Mouse (Mus musculus) megakaryocyte, embryonic 14.5 days (primary cell): ENCODE results near the gene Pacsin2. TPM values are rescaled to one million over a fixed set of nuclear protein-coding genes. Genes with fewer than 3 reads are reported as not detected.
"Not testable (repeated sequence)": the region's sequence is repeated elsewhere in the genome, so short reads cannot be mapped to it uniquely, and the experiment has no call there.

ENCODE experiments used
- H3K27me3 ChIP-seq: replicated peaks from 2 replicates; pipeline ENCODE3; 2012; ENCODE audit warnings: inconsistent platforms
- H3K36me3 ChIP-seq: replicated peaks from 2 replicates; pipeline ENCODE3; 2012; ENCODE audit warnings: low read length, inconsistent platforms, mixed read lengths
- H3K4me1 ChIP-seq: 2 replicates; pipeline ENCODE4 v1.6.1; 2012; ENCODE audit warnings: inconsistent platforms
- H3K4me3 ChIP-seq: replicated peaks from 2 replicates; pipeline ENCODE3; 2012; ENCODE audit warnings: moderate library complexity, mild to moderate bottlenecking, inconsistent platforms
- H3K9me3 ChIP-seq: 2 replicates; pipeline ENCODE4 v1.6.1; 2012; ENCODE audit warnings: inconsistent platforms
- FLI1 ChIP-seq: IDR thresholded peaks from 2 replicates; pipeline ENCODE4 v1.6.1; 2012; ENCODE audit warnings: low read length, inconsistent platforms, mixed read lengths
- GATA1 ChIP-seq: IDR thresholded peaks from 3 replicates; pipeline ENCODE4 v1.6.1; 2012; ENCODE audit warnings: mixed read lengths, low read length, inconsistent platforms, borderline replicate concordance
- polyA plus RNA-seq: library from polyadenylated mRNA; stranded (reverse); fragments of >175 nt; gene quantifications from 2 replicates; pipeline ENCODE4 v1.2.3, GENCODE M21; 2012; ENCODE audit warnings: low replicate concordance; ENCODE audit not compliant: insufficient read depth

Pacsin2 gene
- 39.9 and 82.1 TPM in 2 replicates for polyA plus RNA-seq

- TF ChIP-seq GATA1 (no peak), FLI1 (no peak)
- H3K27me3 ChIP-seq = peaks cover 4% of the 10 kb centered on the region
- H3K4me3 ChIP-seq = peak within 1 kb of the TSS; percentile 93
- H3K9me3 ChIP-seq = no peaks in the 10 kb centered on the region
- H3K4me1 ChIP-seq = peaks cover 51% of the 10 kb centered on the region
- H3K36me3 ChIP-seq = peaks cover 13% of the 10 kb centered on the region
These were observed at the start of gene Pacsin2 for GRCm38 (mm10) chr15:83464083-83464904. Pacsin2 (minus strand) TSS chr15:83464606.

- H3K4me1 ChIP-seq = peaks cover 34% of the 10 kb centered on the region
- H3K27me3 ChIP-seq = peaks cover 14% of the 10 kb centered on the region
- no peak for TF ChIP-seq GATA1
- no peak for TF ChIP-seq FLI1
- peaks cover 12% of the 10 kb centered on the region for H3K9me3 ChIP-seq
- H3K36me3 ChIP-seq = no peaks in the 10 kb centered on the region
- peak overlapping the region; percentile 10 for H3K4me3 ChIP-seq
These were observed 48.3 kb upstream of the Pacsin2 start for GRCm38 (mm10) chr15:83512489-83513281.

GRCm38 (mm10) chr15:83510805-83511405 is 46.5 kb upstream of the Pacsin2 start, which contains the start of gene Ttll1:
Ttll1 (minus strand) TSS chr15:83510893.
- no peak for TF ChIP-seq GATA1
- TF ChIP-seq FLI1 = no peak
- Histone ChIP-seq H3K4me3 (peak within 1 kb of the TSS; percentile 92), H3K9me3 (0 out of 2 replicates have a peak, but pooled peaks cover 3% of the 10 kb centered on the region), H3K36me3 (no peaks in the 10 kb centered on the region), H3K27me3 (peaks cover 15% of the 10 kb centered on the region), H3K4me1 (peaks cover 41% of the 10 kb centered on the region)

- peaks cover 41% of the 10 kb centered on the region for H3K4me1 ChIP-seq
- peak overlapping the region; percentile 92 for H3K4me3 ChIP-seq
- 0 out of 2 replicates have a peak, but pooled peaks cover 3% of the 10 kb centered on the region for H3K9me3 ChIP-seq
- H3K27me3 ChIP-seq = peaks cover 13% of the 10 kb centered on the region
- TF ChIP-seq GATA1 (no peak), FLI1 (no peak)
- H3K36me3 ChIP-seq = peaks cover 2% of the 10 kb centered on the region
These were observed 45.8 kb upstream of the Pacsin2 start for GRCm38 (mm10) chr15:83509950-83510804.

- not testable (repeated sequence) for H3K27me3 ChIP-seq, H3K4me3 ChIP-seq
- H3K9me3 ChIP-seq = peaks cover 13% of the 10 kb centered on the region
- peaks cover 57% of the 10 kb centered on the region for H3K36me3 ChIP-seq
- H3K4me1 ChIP-seq = peaks cover 15% of the 10 kb centered on the region
These were observed 37.1 kb upstream of the Pacsin2 start for GRCm38 (mm10) chr15:83501483-83501882.

- Histone ChIP-seq H3K9me3 (peaks cover 10% of the 10 kb centered on the region), H3K4me3 (no peak overlapping the region), H3K4me1 (peaks cover 22% of the 10 kb centered on the region), H3K36me3 (peaks cover 67% of the 10 kb centered on the region), H3K27me3 (peaks cover 6% of the 10 kb centered on the region)
- no peak for TF ChIP-seq FLI1
- no peak for TF ChIP-seq GATA1
These were observed 35.9 kb upstream of the Pacsin2 start for GRCm38 (mm10) chr15:83500352-83500751.

GRCm38 (mm10) chr15:83499211-83499755 is 34.9 kb upstream of the Pacsin2 start:
- Histone ChIP-seq H3K4me3 (no peak overlapping the region), H3K36me3 (peaks cover 69% of the 10 kb centered on the region), H3K9me3 (peaks cover 10% of the 10 kb centered on the region), H3K4me1 (peaks cover 33% of the 10 kb centered on the region), H3K27me3 (peaks cover 6% of the 10 kb centered on the region)
- TF ChIP-seq FLI1 (no peak), GATA1 (no peak)

- Histone ChIP-seq H3K4me3 (no peak overlapping the region), H3K36me3 (peaks cover 74% of the 10 kb centered on the region), H3K4me1 (peaks cover 25% of the 10 kb centered on the region), H3K27me3 (peaks cover 6% of the 10 kb centered on the region), H3K9me3 (peaks cover 9% of the 10 kb centered on the region)
- TF ChIP-seq FLI1 (no peak), GATA1 (no peak)
These were observed 32.9 kb upstream of the Pacsin2 start for GRCm38 (mm10) chr15:83497299-83497698.

- TF ChIP-seq FLI1 (no peak), GATA1 (no peak)
- peaks cover 5% of the 10 kb centered on the region for H3K9me3 ChIP-seq
- peaks cover 6% of the 10 kb centered on the region for H3K27me3 ChIP-seq
- H3K4me1 ChIP-seq = peaks cover 21% of the 10 kb centered on the region
- H3K4me3 ChIP-seq = no peak overlapping the region
- H3K36me3 ChIP-seq = peaks cover 80% of the 10 kb centered on the region
These were observed 31.5 kb upstream of the Pacsin2 start for GRCm38 (mm10) chr15:83495787-83496367.
